Mouse (Mus musculus) forebrain, embryonic 13.5 days (tissue): ENCODE results near the gene Exph5. TPM values are rescaled to one million over a fixed set of nuclear protein-coding genes. Genes with fewer than 3 reads are reported as not detected.

ENCODE experiments used
- microRNA-seq: library from miRNA; unstranded; fragments of <30 nt; microRNA quantifications from one replicate; pipeline ENCODE4, GENCODE M21; 2016
- polyA plus RNA-seq: library from polyadenylated mRNA; unstranded; fragments of >200 nt; fragmentation: Nextera tagmentation; extraction: Ambion mirVana; gene quantifications from 2 replicates; pipeline ENCODE4 v1.2.1, GENCODE M21; 2015

The Exph5 gene
- polyA plus RNA-seq, 1 experiment from 2014 or later, result not detected

Small RNA genes within 50 kb of the gene (microRNA-seq; reads per million reads assigned to microRNA genes)
- not detected for gene Mir130c

Other genes with a start within 250 kb of the Exph5 start
- gene Ddx10, start 53.6 kb upstream of the Exph5 start, polyA plus RNA-seq, result 22.6 and 23.5 TPM in 2 replicates
- gene Kdelc2, start 82.4 kb downstream of the Exph5 start, polyA plus RNA-seq, result 4.3 and 4.9 TPM in 2 replicates
- 0.13 TPM in 2 replicates for gene 4930550C14Rik, start 100.7 kb downstream of the Exph5 start, polyA plus RNA-seq
- 16.1 and 19.5 TPM in 2 replicates for gene Atm, start 235.1 kb downstream of the Exph5 start, polyA plus RNA-seq
- gene Npat, start 235.4 kb downstream of the Exph5 start, polyA plus RNA-seq, result 13.6 and 16.7 TPM in 2 replicates